Mouse (Mus musculus): ENCODE data around the gene Ang.

DNA sequence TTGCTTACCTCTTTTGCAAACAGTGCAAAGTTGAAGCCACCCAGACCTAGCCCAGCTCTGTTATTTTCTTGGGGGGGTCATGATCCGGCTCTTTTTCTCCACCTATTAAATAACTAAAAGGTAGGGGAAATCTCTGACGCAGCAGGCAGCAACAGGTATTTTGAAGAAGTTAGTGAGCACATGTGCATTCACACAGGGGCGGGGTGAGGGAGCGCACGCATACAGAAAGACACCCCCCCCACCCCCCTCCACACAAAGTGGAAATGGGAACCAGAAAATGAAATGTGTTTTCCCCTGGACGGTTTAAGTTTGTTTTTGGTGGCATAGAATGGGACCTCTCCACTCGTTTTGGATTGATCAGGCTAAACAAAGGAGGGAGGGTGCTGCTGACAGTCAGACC, 7.1 kb upstream of the Ang start:
- TF ChIP-seq ZC3H11A (IDR thresholded peaks at IDR 0.05; ENCODE audit: borderline replicate concordance, low read depth, low read length) (no peak), CHD2 (IDR thresholded peaks at IDR 0.05; ENCODE audit: low read depth, low read length) (no peak)

Measured in ES-E14 (cell line).